Mouse (Mus musculus) lung, postnatal 0 days (tissue): ENCODE results near the gene Tsc1.

ENCODE experiments used
- CTCF ChIP-seq: IDR thresholded peaks from 2 replicates; pipeline ENCODE4 v1.5.1; 2016; ENCODE audit warnings: antibody characterized with exemption, mild to moderate bottlenecking
- EP300 ChIP-seq: IDR thresholded peaks from 2 replicates; pipeline ENCODE4 v1.6.1; 2016; ENCODE audit warnings: antibody characterized with exemption, mild to moderate bottlenecking, control low read depth

- TF ChIP-seq CTCF (no peak), EP300 (no peak)
Observed at GRCm38 (mm10) chr2:28650526-28650925, 9.5 kb downstream of the Tsc1 start.
